Mouse (Mus musculus) liver, embryonic 13.5 days (tissue): ENCODE data around the gene Chek2. TPM values are rescaled to one million over a fixed set of nuclear protein-coding genes. Genes with fewer than 3 reads are reported as not detected.
A peak's percentile ranks its signal among the peaks of the same experiment; 100 is the strongest.
"Not testable (repeated sequence)": the region's sequence is repeated elsewhere in the genome, so short reads cannot be mapped to it uniquely, and the experiment has no call there.

Source experiments
- ATAC-seq: fragments of 200-750 bp; cut with Nextera tagmentation; 2 replicates; pipeline ENCODE4 v1.8.0; 2017; ENCODE audit warnings: low read depth, mild to moderate bottlenecking, moderate number of reproducible peaks, moderate library complexity
- DNase-seq: peaks from one replicate; pipeline ENCODE4 v3.0.0; 2022
- H3K27ac ChIP-seq: fragments of 300-500 bp; sonication (generic); 2 replicates; pipeline ENCODE4 v1.5.1; 2015; ENCODE audit warnings: moderate library complexity, mild to moderate bottlenecking, inconsistent platforms
- H3K27me3 ChIP-seq: fragments of 300-500 bp; sonication (generic); 2 replicates; pipeline ENCODE4 v1.6.1; 2015; ENCODE audit warnings: mild to moderate bottlenecking, inconsistent platforms
- H3K36me3 ChIP-seq: fragments of 300-500 bp; sonication (generic); 2 replicates; pipeline ENCODE4 v1.6.1; 2015; ENCODE audit warnings: mild to moderate bottlenecking, inconsistent platforms
- H3K4me1 ChIP-seq: fragments of 300-500 bp; sonication (generic); replicated peaks from 2 replicates; pipeline ENCODE4 v1.6.1; 2015; ENCODE audit warnings: inconsistent platforms
- H3K4me2 ChIP-seq: fragments of 300-500 bp; sonication (generic); 2 replicates; pipeline ENCODE4 v1.6.1; 2015; ENCODE audit warnings: inconsistent platforms, mild to moderate bottlenecking, moderate library complexity
- H3K4me3 ChIP-seq: fragments of 300-500 bp; sonication (generic); replicated peaks from 2 replicates; pipeline ENCODE4 v1.5.1; 2015; ENCODE audit warnings: mild to moderate bottlenecking, inconsistent platforms
- H3K9ac ChIP-seq: fragments of 300-500 bp; sonication (generic); 2 replicates; pipeline ENCODE4 v1.6.1; 2015; ENCODE audit warnings: mild to moderate bottlenecking, inconsistent platforms
- H3K9me3 ChIP-seq: fragments of 300-500 bp; sonication (generic); replicated peaks from 2 replicates; pipeline ENCODE4 v1.6.1; 2016; ENCODE audit warnings: inconsistent platforms
- WGBS: fragments of 180-500 bp; shearing (Covaris S2); methylation state at CpG from one replicate; pipeline ENCODE4 v1.1.7; 2015; ENCODE audit not compliant: insufficient replicate concordance; 5-methylcytosine and 5-hydroxymethylcytosine counted together
- polyA plus RNA-seq: library from polyadenylated mRNA; unstranded; fragments of >200 nt; fragmentation: Nextera tagmentation; extraction: Ambion mirVana; gene quantifications from 2 replicates; pipeline ENCODE4 v1.2.1, GENCODE M21; 2015

The Chek2 gene
- polyA plus RNA-seq, 1 experiment from 2014 or later: 40.2 TPM

DNA sequence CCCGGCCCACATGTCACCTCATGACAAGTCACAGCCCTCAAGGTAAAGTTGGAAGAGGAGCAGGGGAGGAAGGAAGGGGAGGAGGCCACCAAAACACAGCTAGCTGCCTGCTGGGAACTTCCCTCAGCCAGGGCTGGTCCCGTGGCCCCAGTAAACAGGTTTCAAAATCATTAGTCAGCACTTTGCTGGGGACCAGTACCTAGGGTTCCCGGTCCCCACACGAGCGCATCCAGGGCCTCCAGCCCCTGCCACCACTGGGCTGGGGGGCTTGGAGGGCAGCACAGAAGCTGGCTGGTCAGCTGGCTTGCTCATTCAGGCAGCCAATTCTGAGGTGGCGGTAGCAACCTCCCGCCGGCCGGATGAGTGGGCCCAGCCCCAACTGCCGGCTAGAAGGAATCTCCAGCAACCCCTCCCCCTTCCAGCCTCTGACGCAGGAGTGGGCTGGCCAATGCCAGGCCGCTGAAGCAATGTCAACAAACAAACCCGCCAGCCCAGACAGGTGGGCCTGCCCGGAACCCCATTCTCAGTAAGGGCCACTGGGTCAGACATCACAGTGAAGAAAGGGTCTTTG, 31.6 kb upstream of the Chek2 start:
- WGBS: under 1% methylated on average over 14 of the region's 14 CpGs
- Histone ChIP-seq H3K36me3 (peaks cover 34% of the 10 kb centered on the region), H3K4me3 (peak overlapping the region; percentile 91), H3K27ac (peak overlapping the region; percentile 95), H3K9ac (peak overlapping the region; percentile 99), H3K4me2 (peak overlapping the region; percentile 97), H3K4me1 (peaks cover 71% of the 10 kb centered on the region), H3K9me3 (no peaks in the 10 kb centered on the region), H3K27me3 (no peaks in the 10 kb centered on the region)
- DNase-seq: peak; percentile 85
- ATAC-seq: peak; percentile 76

GRCm38 (mm10) chr5:110808821-110809666, 30.7 kb upstream of the Chek2 start:
- peak overlapping the region; percentile 91 for H3K4me3 ChIP-seq
- peak overlapping the region; percentile 95 for H3K27ac ChIP-seq
- peaks cover 34% of the 10 kb centered on the region for H3K36me3 ChIP-seq
- H3K4me1 ChIP-seq: peaks cover 62% of the 10 kb centered on the region
- H3K27me3 ChIP-seq: no peaks in the 10 kb centered on the region
- peak overlapping the region; percentile 99 for H3K9ac ChIP-seq
- WGBS: 1% methylated on average over 27 of the region's 27 CpGs
- peak overlapping the region; percentile 97 for H3K4me2 ChIP-seq
- ATAC-seq (no peak), DNase-seq (peak; percentile 17)
- no peaks in the 10 kb centered on the region for H3K9me3 ChIP-seq

DNA sequence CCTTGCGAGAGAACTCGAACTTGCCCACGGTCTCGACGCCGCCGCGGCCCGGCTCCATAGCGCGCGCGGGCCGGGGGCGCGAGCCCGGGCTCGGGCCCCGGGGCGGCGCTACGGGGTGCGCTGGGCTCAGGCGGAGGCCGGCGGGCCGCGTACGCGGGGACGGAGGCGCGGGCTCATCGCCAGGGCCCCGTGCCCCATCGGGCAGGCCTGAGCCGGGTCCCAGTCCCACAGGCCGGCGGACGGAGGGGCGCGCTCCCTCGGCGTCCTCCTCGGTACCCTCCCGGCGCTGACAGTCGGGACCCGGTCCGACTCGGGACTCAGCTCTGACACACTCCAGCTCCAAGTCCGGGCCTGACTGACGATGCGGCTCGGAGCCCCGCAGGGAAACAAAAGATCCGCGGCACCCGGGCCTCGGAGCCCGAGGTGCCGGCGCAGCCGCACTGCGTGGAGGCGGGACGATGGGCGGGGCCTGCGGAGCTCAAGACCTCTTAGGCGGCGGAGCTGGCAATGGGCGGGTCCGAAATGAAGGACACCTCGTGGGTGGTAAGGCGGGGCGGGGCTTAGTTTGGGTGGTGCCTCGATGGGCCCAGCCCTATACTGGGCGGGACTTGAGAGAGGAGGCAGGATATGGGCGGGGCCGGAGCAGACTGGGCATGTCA, 30.0 kb upstream of the Chek2 start, which contains the start of gene Ulk1:
Ulk1 (minus strand) TSS at position 431 of the 659 bp plus-strand sequence.
- H3K36me3 ChIP-seq: peaks cover 29% of the 10 kb centered on the region
- WGBS: under 1% methylated on average over 78 of the region's 80 CpGs
- no peaks in the 10 kb centered on the region for H3K9me3 ChIP-seq
- peak; percentile 100 for DNase-seq
- H3K9ac ChIP-seq: peak within 1 kb of the TSS; percentile 99
- H3K4me3 ChIP-seq: peak within 1 kb of the TSS; percentile 91
- H3K27me3 ChIP-seq: no peaks in the 10 kb centered on the region
- ATAC-seq: peak; percentile 84
- peak within 1 kb of the TSS; percentile 97 for H3K4me2 ChIP-seq
- peak within 1 kb of the TSS; percentile 95 for H3K27ac ChIP-seq
- H3K4me1 ChIP-seq: peaks cover 55% of the 10 kb centered on the region

GRCm38 (mm10) chr5:110824421-110824820, 15.4 kb upstream of the Chek2 start:
- H3K4me3 ChIP-seq: no peak overlapping the region
- no peak overlapping the region for H3K27ac ChIP-seq
- 77% methylated on average over 4 of the region's 4 CpGs for WGBS
- no peak overlapping the region for H3K9ac ChIP-seq
- DNase-seq: no peak
- no peak for ATAC-seq
- no peaks in the 10 kb centered on the region for H3K9me3 ChIP-seq
- H3K27me3 ChIP-seq: 0 out of 2 replicates have a peak, but pooled peaks cover 4% of the 10 kb centered on the region
- H3K36me3 ChIP-seq: 0 out of 2 replicates have a peak, but pooled peaks cover 17% of the 10 kb centered on the region
- no peak overlapping the region for H3K4me2 ChIP-seq
- 0 out of 2 replicates have a peak, but pooled peaks cover 4% of the 10 kb centered on the region for H3K4me1 ChIP-seq

DNA sequence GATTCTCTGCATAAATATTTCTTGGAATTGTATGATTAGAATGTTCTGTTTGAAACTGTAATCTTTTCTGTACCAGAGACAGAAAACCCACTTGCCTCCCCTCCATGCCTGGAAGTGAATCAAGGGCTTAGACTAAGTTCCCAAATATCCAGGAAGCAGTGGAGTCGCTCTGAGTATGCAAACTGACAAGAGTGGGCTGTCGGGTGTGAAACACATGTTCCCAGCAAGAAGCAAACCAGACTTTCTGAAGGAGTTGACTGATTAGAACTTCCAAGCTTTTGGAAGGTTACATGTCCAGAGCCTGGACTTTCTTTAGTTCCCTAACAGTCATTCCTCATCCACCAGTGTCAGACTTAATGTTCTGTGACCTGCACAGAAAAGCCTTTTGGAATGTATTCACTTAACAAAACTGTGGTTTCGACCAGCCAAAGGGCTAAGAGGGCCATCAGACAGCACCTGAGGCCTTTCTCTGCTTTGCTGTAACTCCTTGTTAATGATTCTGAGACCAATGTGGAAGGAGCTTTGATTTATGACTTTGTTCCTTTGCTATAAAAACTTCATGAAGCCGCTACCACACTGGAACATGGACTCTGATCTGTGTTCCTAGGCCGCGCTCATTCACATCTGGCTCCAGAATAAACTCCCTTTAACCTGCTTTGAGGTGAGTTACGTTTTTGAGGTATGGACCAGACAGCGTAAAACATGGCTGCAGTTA, 12.8 kb upstream of the Chek2 start:
- H3K36me3 ChIP-seq: peaks cover 29% of the 10 kb centered on the region
- WGBS: 85% methylated on average over 8 of the region's 8 CpGs
- H3K9ac ChIP-seq: no peak overlapping the region
- ATAC-seq (no peak), DNase-seq (no peak)
- no peak overlapping the region for H3K4me3 ChIP-seq
- H3K27ac ChIP-seq: no peak overlapping the region
- 0 out of 2 replicates have a peak, but pooled peaks cover 4% of the 10 kb centered on the region for H3K4me1 ChIP-seq
- H3K27me3 ChIP-seq: 0 out of 2 replicates have a peak, but pooled peaks cover 4% of the 10 kb centered on the region
- no peak overlapping the region for H3K4me2 ChIP-seq
- H3K9me3 ChIP-seq: no peaks in the 10 kb centered on the region

- ATAC-seq: no peak
- 0 out of 2 replicates have a peak, but pooled peaks cover 8% of the 10 kb centered on the region for H3K4me1 ChIP-seq
- 89% methylated on average over 5 of the region's 5 CpGs for WGBS
- no peak overlapping the region for H3K4me3 ChIP-seq
- H3K9me3 ChIP-seq: no peaks in the 10 kb centered on the region
- no peak overlapping the region for H3K4me2 ChIP-seq
- no peaks in the 10 kb centered on the region for H3K27me3 ChIP-seq
- peaks cover 35% of the 10 kb centered on the region for H3K36me3 ChIP-seq
- no peak overlapping the region for H3K9ac ChIP-seq
- H3K27ac ChIP-seq: no peak overlapping the region
- DNase-seq: no peak
Measured at GRCm38 (mm10) chr5:110827576-110827975, 12.2 kb upstream of the Chek2 start.

- Histone ChIP-seq H3K4me2 (no peak overlapping the region), H3K4me3 (no peak overlapping the region), H3K27ac (peak overlapping the region; percentile 7; the same call in 1 of the 2 replicates), H3K9me3 (no peaks in the 10 kb centered on the region), H3K36me3 (peaks cover 57% of the 10 kb centered on the region), H3K27me3 (no peaks in the 10 kb centered on the region), H3K9ac (no peak overlapping the region), H3K4me1 (peaks cover 40% of the 10 kb centered on the region)
- ATAC-seq (no peak), DNase-seq (no peak)
- 87% methylated on average over 5 of the region's 5 CpGs for WGBS
Measured at GRCm38 (mm10) chr5:110831036-110831720, 8.6 kb upstream of the Chek2 start.

DNA sequence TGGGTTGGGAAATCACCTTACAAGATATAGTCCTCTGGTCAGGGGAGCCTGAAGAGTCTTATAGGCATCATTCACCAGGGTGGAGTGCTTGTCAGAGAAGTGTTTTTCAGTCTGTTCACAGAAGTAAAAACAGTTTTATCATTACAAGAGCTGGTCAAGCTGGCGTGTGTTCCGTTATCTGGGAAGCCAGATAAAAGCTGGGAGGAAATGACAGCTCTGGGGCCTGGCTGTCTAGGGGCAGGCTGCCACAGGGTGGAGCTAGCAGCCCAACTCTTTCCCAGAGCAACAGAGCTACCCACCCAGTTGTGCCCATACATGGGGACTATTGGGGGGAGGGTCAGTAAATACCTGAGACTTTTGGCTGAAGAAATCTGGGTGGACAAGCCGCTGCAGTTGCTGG, 3.8 kb upstream of the Chek2 start:
- peak; percentile 88 for DNase-seq
- H3K4me1 ChIP-seq: peaks cover 70% of the 10 kb centered on the region
- peaks cover 38% of the 10 kb centered on the region for H3K36me3 ChIP-seq
- peak overlapping the region; percentile 71 for H3K4me2 ChIP-seq
- ATAC-seq: peak; percentile 81
- no peaks in the 10 kb centered on the region for H3K27me3 ChIP-seq
- peak overlapping the region; percentile 99 for H3K27ac ChIP-seq
- H3K4me3 ChIP-seq: peak overlapping the region; percentile 82
- H3K9ac ChIP-seq: peak overlapping the region; percentile 97
- H3K9me3 ChIP-seq: no peaks in the 10 kb centered on the region
- 4% methylated on average over 3 of the region's 3 CpGs for WGBS

DNA sequence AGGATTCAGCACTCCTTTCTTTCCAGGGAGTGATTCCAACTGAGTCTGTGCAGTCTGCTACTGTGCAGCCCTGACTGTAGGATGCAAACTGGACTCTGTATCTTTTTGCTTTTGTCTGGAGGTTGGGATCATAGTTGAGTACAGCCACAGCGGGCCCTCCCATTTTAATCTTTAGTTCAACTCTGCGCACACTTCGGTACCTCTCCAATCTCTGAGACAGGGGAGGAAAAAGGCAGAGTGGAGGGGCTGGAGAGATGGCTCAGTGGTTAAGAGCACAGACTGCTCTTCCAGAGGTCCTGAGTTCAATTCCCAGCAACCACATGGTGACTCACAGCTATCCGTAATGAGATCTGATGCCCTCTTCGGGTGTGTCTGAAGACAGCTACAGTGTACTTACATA, 1.8 kb upstream of the Chek2 start:
- not testable (repeated sequence) for ATAC-seq
- H3K4me1 ChIP-seq: peaks cover 84% of the 10 kb centered on the region
- WGBS: 23% methylated on average over 5 of the region's 5 CpGs

DNA sequence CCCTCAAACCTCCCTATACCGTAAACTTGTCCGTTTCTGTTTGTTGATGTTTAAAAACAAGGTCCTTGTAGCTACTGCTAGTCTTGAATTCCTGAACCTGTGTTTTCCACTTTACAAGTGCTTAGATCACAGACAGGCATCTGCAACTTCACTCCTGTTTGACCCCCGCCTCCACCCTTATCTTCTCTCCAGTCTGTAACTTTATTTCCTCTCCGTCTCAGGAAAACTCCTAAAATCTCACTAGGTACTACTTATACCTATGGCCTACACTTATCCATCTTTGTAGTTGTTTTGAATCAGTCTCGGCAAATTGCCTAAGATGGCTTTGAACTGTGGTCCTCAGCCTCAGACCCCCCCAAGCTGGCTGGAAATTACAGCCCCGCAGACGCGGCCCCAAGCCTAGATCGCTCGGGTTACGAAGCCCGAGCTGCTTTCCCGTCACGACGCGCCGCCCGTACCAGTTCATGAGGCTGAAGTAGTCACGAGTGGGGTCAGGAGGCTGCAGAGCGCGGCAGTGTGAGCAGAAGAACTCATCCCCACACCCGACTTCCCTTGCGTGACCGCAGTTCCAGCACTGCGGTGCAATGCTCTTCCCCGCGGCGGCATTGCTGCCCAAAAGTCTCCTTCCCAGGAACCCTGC, 621 bp upstream of the Chek2 start:
- peak; percentile 21 for ATAC-seq
- peak; percentile 60 for DNase-seq
- H3K27ac ChIP-seq: peak overlapping the region; percentile 99
- H3K9ac ChIP-seq: peak overlapping the region; percentile 97
- WGBS: 3% methylated on average over 28 of the region's 28 CpGs
- H3K36me3 ChIP-seq: peaks cover 41% of the 10 kb centered on the region
- H3K4me2 ChIP-seq: peak overlapping the region; percentile 71
- H3K9me3 ChIP-seq: no peaks in the 10 kb centered on the region
- H3K27me3 ChIP-seq: no peaks in the 10 kb centered on the region
- H3K4me1 ChIP-seq: peaks cover 79% of the 10 kb centered on the region
- peak overlapping the region; percentile 82 for H3K4me3 ChIP-seq

More for the DNA sequence above, 1.8 kb upstream of the Chek2 start:
- H3K9me3 ChIP-seq, H3K27me3 ChIP-seq: not testable (repeated sequence)
- Histone ChIP-seq H3K4me3 (peak overlapping the region; percentile 82), H3K36me3 (peaks cover 41% of the 10 kb centered on the region), H3K27ac (peak overlapping the region; percentile 99), H3K9ac (peak overlapping the region; percentile 97), H3K4me2 (peak overlapping the region; percentile 71)
- peak; percentile 57 for DNase-seq
